Mouse (Mus musculus) testis, adult 2 months (tissue): ENCODE measurements around the gene Cdk8.

Source experiments
- CTCF ChIP-seq: fragments of 200-500 bp; IDR thresholded peaks from 2 replicates; pipeline ENCODE4 v1.5.1; 2012; ENCODE audit warnings: low read depth, mild to moderate bottlenecking, inconsistent platforms, low read length, moderate library complexity; ENCODE audit not compliant: control insufficient read depth, insufficient read depth, insufficient replicate concordance
- POLR2A ChIP-seq: fragments of 200-500 bp; IDR thresholded peaks from 2 replicates; pipeline ENCODE4 v1.6.1; 2012; ENCODE audit warnings: low read depth, mild to moderate bottlenecking, inconsistent platforms, low read length, moderate library complexity; ENCODE audit not compliant: control insufficient read depth

DNA sequence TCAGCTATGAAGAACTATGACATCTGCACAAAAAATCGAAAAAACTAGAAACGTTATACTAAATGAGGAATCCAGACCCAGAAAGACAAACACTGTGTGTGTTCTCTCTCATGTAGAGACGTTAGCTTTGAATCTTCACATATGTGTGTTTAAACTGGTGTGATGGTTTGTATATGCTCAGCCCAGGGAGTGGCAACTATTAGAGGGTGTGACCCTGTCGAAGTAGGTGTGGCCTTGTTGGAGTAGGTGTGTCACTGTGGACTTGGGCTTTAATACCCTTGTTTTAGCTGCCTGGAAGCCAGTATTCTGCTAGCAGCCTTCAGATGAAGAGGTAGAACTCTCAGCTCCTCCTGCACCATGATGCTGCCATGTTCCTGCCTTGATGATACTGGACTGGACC, 109.0 kb downstream of the Cdk8 start:
- no peak for TF ChIP-seq CTCF
- no peak for TF ChIP-seq POLR2A
